Mouse (Mus musculus) midbrain, postnatal 0 days (tissue): ENCODE results near the gene Vezf1. TPM values are rescaled to one million over a fixed set of nuclear protein-coding genes. Genes with fewer than 3 reads are reported as not detected.
"Not testable (repeated sequence)": the region's sequence is repeated elsewhere in the genome, so short reads cannot be mapped to it uniquely, and the experiment has no call there.

ENCODE experiments used
- ATAC-seq: fragments of 200-750 bp; cut with Nextera tagmentation; 2 replicates; pipeline ENCODE4 v1.8.0; 2017; ENCODE audit warnings: moderate number of reproducible peaks, mild to moderate bottlenecking, moderate TSS enrichment, moderate library complexity; ENCODE audit not compliant: low FRiP score
- DNase-seq: peaks from one replicate; pipeline ENCODE4 v3.0.0-alpha.2; 2015; ENCODE audit warnings: low spot score
- H3K27ac ChIP-seq: fragments of 300-500 bp; sonication (generic); 2 replicates; pipeline ENCODE4 v1.5.1; 2014; ENCODE audit warnings: low read depth, mild to moderate bottlenecking, low read length, mixed read lengths
- H3K27me3 ChIP-seq: fragments of 300-500 bp; sonication (generic); 2 replicates; pipeline ENCODE4 v1.6.1; 2014; ENCODE audit warnings: low read length, control low read depth, mixed read lengths; ENCODE audit not compliant: insufficient read depth
- H3K36me3 ChIP-seq: fragments of 300-500 bp; sonication (generic); 2 replicates; pipeline ENCODE4 v1.6.1; 2014; ENCODE audit warnings: low read length, control low read depth, mixed read lengths; ENCODE audit not compliant: insufficient read depth
- H3K4me1 ChIP-seq: fragments of 300-500 bp; sonication (generic); 2 replicates; pipeline ENCODE4 v1.6.1; 2014; ENCODE audit warnings: mild to moderate bottlenecking, control low read depth, antibody characterized with exemption, low read length, mixed read lengths; ENCODE audit not compliant: insufficient read depth
- H3K4me2 ChIP-seq: fragments of 300-500 bp; sonication (generic); 2 replicates; pipeline ENCODE4 v1.6.1; 2014; ENCODE audit warnings: low read depth, mild to moderate bottlenecking, low read length, mixed read lengths; ENCODE audit not compliant: poor library complexity, severe bottlenecking
- H3K4me3 ChIP-seq: fragments of 300-500 bp; sonication (generic); 2 replicates; pipeline ENCODE4 v1.5.1; 2014; ENCODE audit warnings: low read depth, mild to moderate bottlenecking, low read length, moderate library complexity
- H3K9ac ChIP-seq: fragments of 300-500 bp; sonication (generic); replicated peaks from 2 replicates; pipeline ENCODE4 v1.6.1; 2014; ENCODE audit warnings: mild to moderate bottlenecking, low read length, moderate library complexity, mixed read lengths; ENCODE audit not compliant: poor library complexity, severe bottlenecking
- H3K9me3 ChIP-seq: fragments of 300-500 bp; sonication (generic); 2 replicates; pipeline ENCODE4 v1.6.1; 2016; ENCODE audit warnings: low read length, control low read depth
- CTCF ChIP-seq: IDR thresholded peaks from 2 replicates; pipeline ENCODE4 v1.5.1; 2016; ENCODE audit warnings: antibody characterized with exemption, mild to moderate bottlenecking
- WGBS: fragments of 180-500 bp; shearing (Covaris S2); extraction: QIAGEN DNeasy Blood & Tissue Kit; methylation state at CpG from one replicate; pipeline ENCODE4 v1.1.7; 2014; 5-methylcytosine and 5-hydroxymethylcytosine counted together
- polyA plus RNA-seq: library from polyadenylated mRNA; unstranded; fragments of >200 nt; fragmentation: Nextera tagmentation; extraction: Ambion mirVana; gene quantifications from 2 replicates; pipeline ENCODE4 v1.2.1, GENCODE M21; 2015
- total RNA-seq: library from RNA; depleted of rRNA; stranded (reverse); fragments of >200 nt; gene quantifications from 2 replicates; pipeline ENCODE4 v1.2.3, GENCODE M21; 2014

Vezf1 gene
- total and polyA plus RNA-seq, 2 experiments from 2014 or later: 30.9 to 31.4 TPM

DNA sequence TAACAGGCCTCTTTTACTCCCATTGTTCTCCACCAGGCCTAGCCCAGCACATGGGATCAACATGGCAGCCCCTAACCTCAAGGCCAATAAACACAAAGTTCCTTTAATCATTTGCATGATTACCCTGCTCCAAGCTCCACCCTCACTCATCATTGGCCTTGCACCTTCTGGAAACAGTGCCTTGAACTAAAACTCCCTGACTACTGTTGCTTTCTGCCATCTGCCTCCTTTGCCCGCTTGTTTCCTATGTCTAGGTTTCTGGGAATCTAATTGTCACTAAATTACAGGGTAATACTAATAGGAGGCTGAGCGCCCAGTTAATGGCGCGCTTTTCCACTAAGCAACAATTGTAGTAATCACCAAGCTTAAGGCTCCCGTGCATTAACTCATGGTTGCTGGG, 36.3 kb upstream of the Vezf1 start:
- ATAC-seq: no peak
- 92% methylated on average over 5 of the region's 5 CpGs for WGBS
- no peak overlapping the region for H3K27ac ChIP-seq

GRCm38 (mm10) chr11:88035970-88036369, 32.1 kb upstream of the Vezf1 start:
- no peaks in the 10 kb centered on the region for H3K4me1 ChIP-seq
- ATAC-seq: no peak
- no peaks in the 10 kb centered on the region for H3K9me3 ChIP-seq
- H3K27me3 ChIP-seq: no peaks in the 10 kb centered on the region
- 73% methylated on average over 7 of the region's 7 CpGs for WGBS
- no peak overlapping the region for H3K27ac ChIP-seq
- no peak overlapping the region for H3K9ac ChIP-seq
- H3K4me2 ChIP-seq: no peak overlapping the region
- H3K4me3 ChIP-seq: no peak overlapping the region
- no peak for TF ChIP-seq CTCF
- H3K36me3 ChIP-seq: no peaks in the 10 kb centered on the region
- DNase-seq: no peak

More for the DNA sequence above, 36.3 kb upstream of the Vezf1 start:
- no peaks in the 10 kb centered on the region for H3K27me3 ChIP-seq
- no peak overlapping the region for H3K4me2 ChIP-seq
- no peak for TF ChIP-seq CTCF
- H3K4me3 ChIP-seq: no peak overlapping the region
- no peaks in the 10 kb centered on the region for H3K9me3 ChIP-seq
- H3K9ac ChIP-seq: no peak overlapping the region
- no peak for DNase-seq
- H3K36me3 ChIP-seq: no peaks in the 10 kb centered on the region
- H3K4me1 ChIP-seq: no peaks in the 10 kb centered on the region

GRCm38 (mm10) chr11:88036761-88037251, 31.3 kb upstream of the Vezf1 start:
- ATAC-seq (no peak), DNase-seq (no peak)
- Histone ChIP-seq H3K36me3 (no peaks in the 10 kb centered on the region), H3K27me3 (no peaks in the 10 kb centered on the region), H3K27ac (no peak overlapping the region), H3K4me3 (no peak overlapping the region), H3K9ac (no peak overlapping the region), H3K4me1 (no peaks in the 10 kb centered on the region), H3K4me2 (no peak overlapping the region), H3K9me3 (no peaks in the 10 kb centered on the region)
- 78% methylated on average over 10 of the region's 10 CpGs for WGBS
- no peak for TF ChIP-seq CTCF

DNA sequence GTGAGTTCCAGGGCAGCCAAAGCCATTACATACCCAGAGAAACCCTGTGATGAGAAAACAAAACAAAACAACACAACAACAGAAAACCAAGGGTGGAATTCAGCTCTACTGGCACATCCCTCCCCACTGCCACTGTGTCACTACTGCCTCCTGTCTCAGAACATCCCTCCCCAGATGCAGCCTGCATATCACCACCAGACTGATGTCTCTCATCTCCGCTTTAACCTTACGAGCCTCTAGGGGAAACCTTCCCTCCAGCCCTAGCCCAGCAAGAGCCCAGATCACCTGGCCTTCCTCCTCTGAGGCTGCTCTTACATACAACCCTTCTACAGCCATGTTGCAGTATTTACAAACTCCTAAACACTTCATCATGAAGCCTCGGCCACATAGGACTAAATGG, 30.7 kb upstream of the Vezf1 start:
- H3K27me3 ChIP-seq: no peaks in the 10 kb centered on the region
- no peaks in the 10 kb centered on the region for H3K4me1 ChIP-seq
- 90% methylated on average over 3 of the region's 3 CpGs for WGBS
- no peak overlapping the region for H3K4me3 ChIP-seq
- H3K4me2 ChIP-seq: no peak overlapping the region
- H3K36me3 ChIP-seq: no peaks in the 10 kb centered on the region
- TF ChIP-seq CTCF: no peak
- H3K9me3 ChIP-seq: no peaks in the 10 kb centered on the region
- no peak for DNase-seq
- no peak for ATAC-seq
- H3K27ac ChIP-seq: no peak overlapping the region
- H3K9ac ChIP-seq: no peak overlapping the region

DNA sequence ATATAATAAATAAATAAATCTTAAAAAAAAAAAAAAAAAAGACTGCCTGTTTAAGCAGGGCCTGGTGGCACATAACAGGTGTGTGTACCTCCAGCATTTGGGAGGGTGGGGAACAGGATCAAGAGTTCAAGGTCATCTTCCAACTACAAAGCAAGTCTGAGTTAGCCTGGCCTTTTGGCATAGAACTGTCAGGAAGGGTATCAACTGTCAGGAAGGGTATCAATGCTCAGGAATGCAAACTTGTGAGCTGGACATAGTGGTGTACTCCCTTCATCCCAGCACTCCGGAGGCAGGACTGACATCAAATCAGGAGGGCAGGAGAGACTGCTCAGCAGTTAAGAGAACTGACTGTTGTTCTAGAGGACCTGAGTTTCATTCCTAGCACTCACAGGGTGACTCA, 29.0 kb upstream of the Vezf1 start:
- no peak overlapping the region for H3K9ac ChIP-seq
- no peak for ATAC-seq
- no peaks in the 10 kb centered on the region for H3K27me3 ChIP-seq
- H3K4me1 ChIP-seq: no peaks in the 10 kb centered on the region
- DNase-seq: no peak
- H3K4me3 ChIP-seq: no peak overlapping the region
- H3K27ac ChIP-seq: no peak overlapping the region
- no peaks in the 10 kb centered on the region for H3K36me3 ChIP-seq
- WGBS: 90% methylated on average over 1 of the region's 1 CpGs
- no peak for TF ChIP-seq CTCF
- H3K4me2 ChIP-seq: no peak overlapping the region
- H3K9me3 ChIP-seq: no peaks in the 10 kb centered on the region

DNA sequence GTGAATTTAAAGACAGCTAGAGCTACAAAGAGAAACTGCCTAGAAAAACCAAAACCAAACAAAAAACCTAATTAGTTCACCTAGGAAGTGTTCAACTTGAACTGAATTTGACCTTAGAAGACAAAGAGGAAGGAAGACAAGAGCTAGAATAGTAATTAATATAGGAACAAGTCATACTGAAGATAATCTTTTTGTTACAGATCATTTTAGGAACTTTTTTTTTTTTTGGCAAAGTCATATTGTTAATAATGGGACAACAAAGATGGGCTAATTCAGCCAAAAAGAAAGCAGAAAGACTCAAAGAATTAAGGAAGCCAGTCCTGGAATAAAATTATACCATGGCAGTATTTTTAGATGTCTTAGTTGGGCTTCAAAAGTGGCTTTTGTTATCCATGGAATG, 23.8 kb upstream of the Vezf1 start:
- ATAC-seq: no peak
- Histone ChIP-seq H3K9ac (no peak overlapping the region), H3K4me1 (0 out of 2 replicates have a peak, but pooled peaks cover 2% of the 10 kb centered on the region), H3K4me2 (no peak overlapping the region), H3K4me3 (no peak overlapping the region), H3K27me3 (no peaks in the 10 kb centered on the region), H3K36me3 (no peaks in the 10 kb centered on the region), H3K27ac (no peak overlapping the region), H3K9me3 (no peaks in the 10 kb centered on the region)
- no peak for TF ChIP-seq CTCF
- DNase-seq: no peak

GRCm38 (mm10) chr11:88045159-88045558, 22.9 kb upstream of the Vezf1 start:
- not testable (repeated sequence) for DNase-seq, ATAC-seq, H3K36me3 ChIP-seq, H3K4me1 ChIP-seq, H3K4me3 ChIP-seq, H3K9ac ChIP-seq, H3K9me3 ChIP-seq, H3K4me2 ChIP-seq, H3K27me3 ChIP-seq, H3K27ac ChIP-seq
- WGBS: 94% methylated on average over 3 of the region's 3 CpGs
